Mouse (Mus musculus) ES-Bruce4 (cell line): ENCODE data around the gene Rras.
A peak's percentile ranks its signal among the peaks of the same experiment; 100 is the strongest.

Source experiments
- CTCF ChIP-seq: IDR thresholded peaks from one replicate; pipeline ENCODE4 v1.8.1; 2011; ENCODE audit warnings: low read depth, low read length
- POLR2A ChIP-seq: IDR thresholded peaks from one replicate; pipeline ENCODE4 v1.8.1; 2011; ENCODE audit warnings: low read length; ENCODE audit not compliant: insufficient read depth

DNA sequence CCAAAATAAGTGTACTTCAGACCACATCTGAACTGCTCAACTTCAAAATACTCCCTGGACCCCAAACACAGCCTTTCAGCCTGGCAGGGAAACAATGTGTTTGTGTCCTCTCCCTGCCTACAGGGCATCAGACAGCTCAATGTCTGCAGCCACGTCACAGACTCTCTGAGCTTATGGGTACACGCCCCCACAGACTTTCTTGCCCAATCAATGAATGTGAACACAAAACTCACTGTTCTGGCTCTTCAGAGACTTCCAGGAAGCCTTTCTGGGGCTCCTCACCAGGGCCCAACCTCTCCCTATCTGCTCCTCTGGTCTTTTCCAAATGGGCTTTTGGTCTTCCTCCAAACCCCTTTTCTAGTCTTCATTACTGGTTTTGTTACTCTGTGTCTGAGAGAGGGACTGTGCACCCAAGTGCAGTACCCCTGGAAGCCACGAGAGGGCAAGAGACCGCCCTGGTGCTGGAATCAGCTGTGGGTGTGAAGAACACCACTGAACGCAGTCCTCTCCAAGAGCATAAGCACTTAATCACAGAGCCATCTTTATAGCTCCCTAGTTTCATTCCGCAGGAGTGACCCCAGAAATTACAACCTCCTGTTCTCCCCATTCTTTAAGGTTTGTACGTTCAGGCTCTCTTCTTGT is 20.1 kb downstream of the Rras start:
- peak; percentile 83 for TF ChIP-seq CTCF
- TF ChIP-seq POLR2A = no peak
